Mouse (Mus musculus): ENCODE results near the gene Psmb7. TPM values are rescaled to one million over a fixed set of nuclear protein-coding genes. Genes with fewer than 3 reads are reported as not detected.

Gene Psmb7
- polyA plus RNA-seq, 1 experiment = 377 TPM

DNA sequence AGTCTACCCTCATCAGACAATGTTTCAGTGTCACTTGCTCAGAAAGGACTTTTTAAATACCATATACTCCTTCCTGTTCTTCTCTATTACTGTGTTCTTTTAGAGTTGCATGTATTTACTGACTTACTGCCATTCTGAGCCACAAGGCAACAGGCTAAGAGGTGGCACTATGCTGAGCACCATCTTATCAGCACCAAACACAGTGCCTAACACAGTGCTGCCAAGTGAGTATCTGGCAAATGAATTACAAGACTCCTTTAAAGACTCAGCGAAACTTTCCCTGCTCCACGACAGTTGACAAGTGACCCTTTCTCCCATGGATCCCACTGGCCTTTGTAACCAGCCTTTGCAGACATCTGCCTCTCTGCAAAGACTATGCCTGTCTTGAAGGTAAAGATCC is 13.3 kb downstream of the Psmb7 start:
- Histone ChIP-seq H3K4me3 (ENCODE audit: insufficient read depth, poor library complexity, severe bottlenecking) (no peak overlapping the region), H3K79me2 (ENCODE audit: control insufficient read depth, insufficient read depth) (peaks cover 100% of the 10 kb centered on the region), H3K79me3 (ENCODE audit: low read depth) (peaks cover 68% of the 10 kb centered on the region), H3K27me3 (ENCODE audit: control insufficient read depth, insufficient read depth, insufficient read length) (no peaks in the 10 kb centered on the region), H3K36me3 (ENCODE audit: control insufficient read depth, insufficient read depth) (peaks cover 99% of the 10 kb centered on the region), H3ac (ENCODE audit: control insufficient read depth, insufficient read length, low read depth) (no peak overlapping the region)
- no peak for TF ChIP-seq MAX (IDR thresholded peaks at IDR 0.05)
- TF ChIP-seq USF1 (IDR thresholded peaks at IDR 0.05; ENCODE audit: low read depth) = no peak

DNA sequence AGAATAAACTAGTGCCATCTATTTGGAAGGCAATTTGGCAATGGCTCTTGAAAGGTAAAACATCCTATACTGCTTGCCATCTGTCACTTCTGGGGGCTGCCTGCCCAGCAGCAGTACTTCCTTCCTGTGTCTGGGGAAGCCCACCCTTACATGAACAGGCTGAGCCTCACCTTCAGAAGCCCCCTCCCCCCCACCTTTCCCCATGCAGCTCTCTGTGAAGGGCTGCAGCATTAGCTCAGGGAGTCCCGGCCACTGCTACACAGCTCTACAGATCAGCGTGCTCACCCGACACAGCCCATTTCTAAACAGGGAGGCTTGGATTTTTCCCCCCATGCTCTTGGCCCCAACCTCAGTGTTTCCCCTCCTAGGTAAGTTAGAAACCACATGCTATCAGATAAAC is 14.4 kb downstream of the Psmb7 start:
- no peak overlapping the region for H3K4me3 ChIP-seq (ENCODE audit: insufficient read depth, poor library complexity, severe bottlenecking)
- H3ac ChIP-seq (ENCODE audit: control insufficient read depth, insufficient read length, low read depth) = no peak overlapping the region
- H3K27me3 ChIP-seq (ENCODE audit: control insufficient read depth, insufficient read depth, insufficient read length) = no peaks in the 10 kb centered on the region
- H3K79me2 ChIP-seq (ENCODE audit: control insufficient read depth, insufficient read depth) = peaks cover 100% of the 10 kb centered on the region
- peaks cover 99% of the 10 kb centered on the region for H3K36me3 ChIP-seq (ENCODE audit: control insufficient read depth, insufficient read depth)
- peaks cover 68% of the 10 kb centered on the region for H3K79me3 ChIP-seq (ENCODE audit: low read depth)
- TF ChIP-seq USF1 (IDR thresholded peaks at IDR 0.05; ENCODE audit: low read depth) (no peak), MYOD1 (IDR thresholded peaks at IDR 0.05; ENCODE audit: control insufficient read depth, insufficient read length, low read depth) (no peak), MAX (IDR thresholded peaks at IDR 0.05) (no peak), MYOG (IDR thresholded peaks at IDR 0.05; ENCODE audit: control insufficient read depth, extremely low read depth, insufficient read length) (no peak), CTCF (IDR thresholded peaks at IDR 0.05; ENCODE audit: control insufficient read depth, insufficient read depth, insufficient read length) (no peak), FOSL1 (IDR thresholded peaks at IDR 0.05; ENCODE audit: insufficient read depth, low read length, poor library complexity, severe bottlenecking) (no peak), CEBPB (IDR thresholded peaks at IDR 0.05; ENCODE audit: low read depth) (no peak)

DNA sequence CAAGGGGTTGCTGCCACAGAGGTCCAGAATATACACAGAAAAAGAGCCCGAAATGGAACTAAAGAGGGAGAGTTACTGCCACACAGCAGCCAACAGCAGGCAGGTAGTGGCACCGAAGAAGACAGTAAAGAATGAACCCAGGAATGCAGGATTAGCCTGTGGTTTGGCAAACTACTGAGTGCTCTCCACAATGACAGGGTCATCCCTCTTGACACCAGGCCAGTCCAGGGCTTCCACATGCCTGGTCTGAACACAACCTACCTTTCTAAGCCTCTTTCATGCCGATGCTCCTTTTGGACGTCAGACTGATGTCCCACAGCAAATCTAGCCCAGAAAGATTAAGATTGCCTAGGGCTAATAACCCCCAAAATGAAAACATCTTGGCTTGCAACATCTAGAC is 15.1 kb downstream of the Psmb7 start:
- Histone ChIP-seq H3K79me3 (ENCODE audit: low read depth) (peaks cover 69% of the 10 kb centered on the region), H3K36me3 (ENCODE audit: control insufficient read depth, insufficient read depth) (peaks cover 99% of the 10 kb centered on the region), H3ac (ENCODE audit: control insufficient read depth, insufficient read length, low read depth) (no peak overlapping the region), H3K79me2 (ENCODE audit: control insufficient read depth, insufficient read depth) (peaks cover 100% of the 10 kb centered on the region), H3K27me3 (ENCODE audit: control insufficient read depth, insufficient read depth, insufficient read length) (no peaks in the 10 kb centered on the region), H3K4me3 (ENCODE audit: insufficient read depth, poor library complexity, severe bottlenecking) (no peak overlapping the region)
- TF ChIP-seq FOSL1 (IDR thresholded peaks at IDR 0.05; ENCODE audit: insufficient read depth, low read length, poor library complexity, severe bottlenecking) (no peak), CTCF (IDR thresholded peaks at IDR 0.05; ENCODE audit: control insufficient read depth, insufficient read depth, insufficient read length) (no peak), CEBPB (IDR thresholded peaks at IDR 0.05; ENCODE audit: low read depth) (no peak), USF1 (IDR thresholded peaks at IDR 0.05; ENCODE audit: low read depth) (no peak), MAX (IDR thresholded peaks at IDR 0.05) (no peak), MYOG (IDR thresholded peaks at IDR 0.05; ENCODE audit: control insufficient read depth, extremely low read depth, insufficient read length) (no peak), MYOD1 (IDR thresholded peaks at IDR 0.05; ENCODE audit: control insufficient read depth, insufficient read length, low read depth) (no peak)

DNA sequence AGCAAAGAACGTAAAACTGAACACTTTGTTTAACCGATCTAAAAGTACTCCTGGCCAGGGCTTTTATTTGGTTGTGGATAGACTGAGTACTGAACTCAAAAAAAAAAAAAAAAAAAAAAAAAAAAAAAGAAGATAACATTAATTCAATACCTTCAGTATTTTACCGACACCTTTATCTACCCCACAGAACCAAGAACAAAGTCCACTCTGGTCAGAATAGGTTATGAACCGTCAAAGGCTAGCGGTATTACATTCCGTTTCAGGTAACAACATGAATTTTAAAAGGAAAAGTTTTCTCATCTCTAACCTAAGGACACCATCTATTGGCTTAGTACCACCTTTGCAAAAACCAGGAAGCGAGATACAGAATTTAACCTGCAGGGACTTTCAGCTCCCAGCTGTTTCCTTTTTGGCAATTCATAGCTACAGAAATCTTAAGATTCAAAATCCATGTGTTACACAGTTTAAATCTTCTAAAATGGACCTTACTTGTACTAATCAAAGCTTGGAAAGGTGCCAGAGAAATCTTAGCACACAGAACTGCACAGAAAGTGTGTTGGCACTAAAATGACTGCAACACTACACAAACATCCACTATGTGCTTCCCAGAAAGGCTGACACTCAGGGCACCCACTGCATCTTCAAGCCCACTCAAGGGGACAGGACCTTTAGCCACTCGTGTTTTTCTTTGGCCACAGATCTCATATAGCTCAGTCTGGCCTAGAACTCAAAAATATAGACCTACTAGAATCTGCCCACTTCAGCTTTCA is 19.9 kb downstream of the Psmb7 start:
- Histone ChIP-seq H3K27me3 (ENCODE audit: control insufficient read depth, insufficient read depth, insufficient read length) (no peaks in the 10 kb centered on the region), H3K4me3 (ENCODE audit: insufficient read depth, poor library complexity, severe bottlenecking) (no peak overlapping the region), H3K79me3 (ENCODE audit: low read depth) (peaks cover 69% of the 10 kb centered on the region), H3K36me3 (ENCODE audit: control insufficient read depth, insufficient read depth) (peaks cover 80% of the 10 kb centered on the region), H3K79me2 (ENCODE audit: control insufficient read depth, insufficient read depth) (peaks cover 100% of the 10 kb centered on the region), H3ac (ENCODE audit: control insufficient read depth, insufficient read length, low read depth) (no peak overlapping the region)
- TF ChIP-seq USF1 (IDR thresholded peaks at IDR 0.05; ENCODE audit: low read depth) = no peak
- no peak for TF ChIP-seq MYOG (IDR thresholded peaks at IDR 0.05; ENCODE audit: control insufficient read depth, extremely low read depth, insufficient read length)
- no peak for TF ChIP-seq MYOD1 (IDR thresholded peaks at IDR 0.05; ENCODE audit: control insufficient read depth, insufficient read length, low read depth)
- TF ChIP-seq MAX (IDR thresholded peaks at IDR 0.05) = no peak
- TF ChIP-seq CTCF (IDR thresholded peaks at IDR 0.05; ENCODE audit: control insufficient read depth, insufficient read depth, insufficient read length) = no peak
- no peak for TF ChIP-seq FOSL1 (IDR thresholded peaks at IDR 0.05; ENCODE audit: insufficient read depth, low read length, poor library complexity, severe bottlenecking)
- TF ChIP-seq CEBPB (IDR thresholded peaks at IDR 0.05; ENCODE audit: low read depth) = no peak

DNA sequence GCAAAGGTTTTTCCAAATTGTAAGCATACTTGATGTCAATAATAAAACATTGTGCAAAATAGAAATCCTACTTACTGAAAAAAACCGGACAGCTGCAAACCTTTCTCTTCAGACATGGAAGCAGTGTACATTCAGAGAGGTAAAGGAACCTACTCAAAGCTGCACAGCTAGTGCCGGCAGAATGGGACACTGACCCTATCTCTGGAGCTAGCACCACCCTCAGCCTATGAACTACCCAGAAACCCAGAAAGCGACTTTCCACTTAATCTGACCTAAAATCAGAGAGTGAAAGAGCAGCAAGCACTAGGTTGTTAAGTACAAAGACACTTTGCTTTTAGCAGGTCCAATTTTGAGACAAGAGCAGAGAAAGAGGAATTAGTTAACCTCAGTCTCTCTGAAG is 20.5 kb downstream of the Psmb7 start:
- peaks cover 74% of the 10 kb centered on the region for H3K36me3 ChIP-seq (ENCODE audit: control insufficient read depth, insufficient read depth)
- H3K27me3 ChIP-seq (ENCODE audit: control insufficient read depth, insufficient read depth, insufficient read length) = no peaks in the 10 kb centered on the region
- H3K4me3 ChIP-seq (ENCODE audit: insufficient read depth, poor library complexity, severe bottlenecking) = no peak overlapping the region
- peaks cover 69% of the 10 kb centered on the region for H3K79me3 ChIP-seq (ENCODE audit: low read depth)
- H3ac ChIP-seq (ENCODE audit: control insufficient read depth, insufficient read length, low read depth) = no peak overlapping the region
- TF ChIP-seq MAX (IDR thresholded peaks at IDR 0.05) (no peak), CEBPB (IDR thresholded peaks at IDR 0.05; ENCODE audit: low read depth) (no peak), FOSL1 (IDR thresholded peaks at IDR 0.05; ENCODE audit: insufficient read depth, low read length, poor library complexity, severe bottlenecking) (no peak), MYOD1 (IDR thresholded peaks at IDR 0.05; ENCODE audit: control insufficient read depth, insufficient read length, low read depth) (no peak), MYOG (IDR thresholded peaks at IDR 0.05; ENCODE audit: control insufficient read depth, extremely low read depth, insufficient read length) (no peak)
- H3K79me2 ChIP-seq (ENCODE audit: control insufficient read depth, insufficient read depth) = peaks cover 100% of the 10 kb centered on the region

DNA sequence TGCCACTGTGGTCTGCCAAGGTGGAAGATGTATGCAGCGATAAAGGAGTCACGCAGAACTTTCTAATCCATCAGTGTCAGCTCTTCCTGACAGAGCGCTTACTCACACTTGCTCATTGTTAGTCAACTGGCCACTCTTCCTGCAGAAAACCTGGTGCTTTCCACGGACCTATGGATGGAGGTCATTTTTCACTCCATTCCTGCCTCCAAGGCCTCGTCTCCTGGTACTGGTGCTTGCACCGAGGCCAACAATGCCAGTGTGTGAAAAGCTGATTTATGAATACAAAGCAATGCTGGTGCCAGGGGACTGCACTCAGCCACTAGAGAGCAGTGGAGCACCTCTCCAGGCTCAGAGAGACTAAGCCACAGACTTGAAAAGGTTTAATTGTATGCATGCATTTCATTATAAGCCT is 22.3 kb downstream of the Psmb7 start:
- no peaks in the 10 kb centered on the region for H3K27me3 ChIP-seq (ENCODE audit: control insufficient read depth, insufficient read depth, insufficient read length)
- H3K36me3 ChIP-seq (ENCODE audit: control insufficient read depth, insufficient read depth) = peaks cover 73% of the 10 kb centered on the region
- no peak overlapping the region for H3K4me3 ChIP-seq (ENCODE audit: insufficient read depth, poor library complexity, severe bottlenecking)
- peaks cover 100% of the 10 kb centered on the region for H3K79me2 ChIP-seq (ENCODE audit: control insufficient read depth, insufficient read depth)
- H3K79me3 ChIP-seq (ENCODE audit: low read depth) = peaks cover 71% of the 10 kb centered on the region
- H3ac ChIP-seq (ENCODE audit: control insufficient read depth, insufficient read length, low read depth) = no peak overlapping the region
- no peak for TF ChIP-seq MYOG (IDR thresholded peaks at IDR 0.05; ENCODE audit: control insufficient read depth, extremely low read depth, insufficient read length)
- TF ChIP-seq MYOD1 (IDR thresholded peaks at IDR 0.05; ENCODE audit: control insufficient read depth, insufficient read length, low read depth) = no peak
- no peak for TF ChIP-seq MAX (IDR thresholded peaks at IDR 0.05)
- peak; percentile 31 for TF ChIP-seq FOSL1 (IDR thresholded peaks at IDR 0.05; ENCODE audit: insufficient read depth, low read length, poor library complexity, severe bottlenecking)

Measured in C2C12 (cell line).